Mouse (Mus musculus) embryonic facial prominence, embryonic 13.5 days (tissue): Measurements from ENCODE around the gene Rapgef1. TPM values are rescaled to one million over a fixed set of nuclear protein-coding genes. Genes with fewer than 3 reads are reported as not detected.

Source experiments
- ATAC-seq: fragments of 200-750 bp; cut with Nextera tagmentation; 2 replicates; pipeline ENCODE4 v1.8.0; 2017; ENCODE audit warnings: low read depth; ENCODE audit not compliant: insufficient number of reproducible peaks, insufficient read depth, low FRiP score, low TSS enrichment
- H3K27ac ChIP-seq: fragments of 300-500 bp; sonication (generic); 2 replicates; pipeline ENCODE4 v1.5.1; 2015; ENCODE audit warnings: moderate library complexity, mild to moderate bottlenecking, inconsistent platforms
- H3K27me3 ChIP-seq: fragments of 300-500 bp; sonication (generic); 2 replicates; pipeline ENCODE4 v1.6.1; 2015; ENCODE audit warnings: mild to moderate bottlenecking, inconsistent platforms
- H3K36me3 ChIP-seq: fragments of 300-500 bp; sonication (generic); 2 replicates; pipeline ENCODE4 v1.6.1; 2015; ENCODE audit warnings: mild to moderate bottlenecking, inconsistent platforms
- H3K4me1 ChIP-seq: fragments of 300-500 bp; sonication (generic); 2 replicates; pipeline ENCODE4 v1.6.1; 2015; ENCODE audit warnings: inconsistent platforms
- H3K4me2 ChIP-seq: fragments of 300-500 bp; sonication (generic); 2 replicates; pipeline ENCODE4 v1.6.1; 2015; ENCODE audit warnings: moderate library complexity, mild to moderate bottlenecking, inconsistent platforms
- H3K4me3 ChIP-seq: fragments of 300-500 bp; sonication (generic); 2 replicates; pipeline ENCODE4 v1.5.1; 2015; ENCODE audit warnings: mild to moderate bottlenecking, inconsistent platforms
- H3K9ac ChIP-seq: fragments of 300-500 bp; sonication (generic); 2 replicates; pipeline ENCODE4 v1.6.1; 2015; ENCODE audit warnings: mild to moderate bottlenecking, inconsistent platforms
- H3K9me3 ChIP-seq: fragments of 300-500 bp; sonication (generic); 2 replicates; pipeline ENCODE4 v1.6.1; 2016; ENCODE audit warnings: inconsistent platforms
- WGBS: fragments of 180-500 bp; shearing (Covaris S2); methylation state at CpG from one replicate; pipeline ENCODE4 v1.1.7; 2015; ENCODE audit warnings: mixed read lengths; 5-methylcytosine and 5-hydroxymethylcytosine counted together
- polyA plus RNA-seq: library from polyadenylated mRNA; unstranded; fragments of >200 nt; fragmentation: Nextera tagmentation; extraction: Ambion mirVana; gene quantifications from 2 replicates; pipeline ENCODE4 v1.2.1, GENCODE M21; 2015

Gene Rapgef1
- polyA plus RNA-seq, 1 experiment from 2014 or later: 14.4 TPM

DNA sequence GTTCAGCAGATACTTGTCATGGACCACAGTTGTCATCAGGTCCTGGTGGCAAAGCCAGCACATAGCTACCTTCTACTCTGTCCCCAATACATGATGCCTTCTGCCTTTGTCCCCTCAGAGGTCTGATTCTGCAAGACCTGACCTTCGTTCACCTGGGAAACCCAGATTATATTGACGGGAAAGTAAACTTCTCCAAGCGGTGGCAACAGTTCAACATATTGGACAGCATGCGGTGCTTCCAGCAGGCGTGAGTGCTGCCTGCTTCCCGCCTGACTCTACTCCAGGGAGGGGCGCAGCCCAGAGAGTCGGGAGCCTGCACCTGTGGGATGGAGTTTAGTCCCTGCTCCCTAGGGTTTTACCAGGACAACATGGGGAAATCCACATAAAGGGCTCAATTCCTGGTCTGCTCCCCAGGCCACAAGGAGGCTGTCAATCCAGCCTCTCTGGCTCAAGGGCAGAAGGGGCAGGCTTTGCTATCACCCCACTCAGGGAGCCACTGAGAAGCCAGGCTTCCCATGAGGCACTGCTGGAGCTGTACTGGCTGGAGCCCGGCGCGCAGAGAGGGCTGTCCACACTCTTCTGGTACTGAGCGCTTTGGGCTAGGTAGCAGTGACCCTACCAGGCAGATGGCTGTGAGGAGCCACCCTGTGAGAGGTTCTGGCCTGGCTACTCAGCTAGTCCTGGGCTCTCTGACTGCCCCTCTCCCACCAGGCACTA lies 117.8 kb downstream of the Rapgef1 start:
- H3K9me3 ChIP-seq: no peaks in the 10 kb centered on the region
- H3K27me3 ChIP-seq: no peaks in the 10 kb centered on the region
- WGBS: 89% methylated on average over 12 of the region's 12 CpGs
- H3K4me2 ChIP-seq: no peak overlapping the region
- peaks cover 80% of the 10 kb centered on the region for H3K36me3 ChIP-seq
- H3K9ac ChIP-seq: no peak overlapping the region
- H3K4me1 ChIP-seq: no peaks in the 10 kb centered on the region
- ATAC-seq: no peak
- no peak overlapping the region for H3K27ac ChIP-seq
- H3K4me3 ChIP-seq: no peak overlapping the region

DNA sequence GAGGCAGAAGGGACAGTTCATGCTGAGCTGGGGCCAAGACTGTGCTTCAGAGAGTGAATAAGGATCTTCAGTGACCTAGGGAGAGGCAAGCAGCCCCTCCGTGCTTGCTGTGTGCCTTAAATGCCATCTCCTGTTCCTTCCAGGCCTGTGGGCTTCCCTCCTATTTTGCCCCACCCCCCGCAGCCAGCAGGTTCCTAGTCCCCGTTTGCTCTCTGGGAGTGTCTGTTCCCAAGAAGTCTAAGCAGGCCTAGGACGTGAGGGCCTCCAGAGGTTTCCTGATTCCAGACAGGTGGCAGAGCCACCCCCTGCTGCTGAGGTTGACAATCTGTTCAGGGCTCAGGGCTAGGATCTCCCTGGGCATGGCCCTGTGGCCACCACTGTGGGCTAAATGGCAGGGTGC lies 119.3 kb downstream of the Rapgef1 start:
- Histone ChIP-seq H3K9me3 (no peaks in the 10 kb centered on the region), H3K36me3 (peaks cover 66% of the 10 kb centered on the region), H3K4me2 (no peak overlapping the region), H3K27ac (no peak overlapping the region; the same call in 1 of the 2 replicates), H3K9ac (no peak overlapping the region), H3K4me3 (no peak overlapping the region), H3K27me3 (no peaks in the 10 kb centered on the region), H3K4me1 (no peaks in the 10 kb centered on the region)
- 48% methylated on average over 4 of the region's 4 CpGs for WGBS
- ATAC-seq: no peak

DNA sequence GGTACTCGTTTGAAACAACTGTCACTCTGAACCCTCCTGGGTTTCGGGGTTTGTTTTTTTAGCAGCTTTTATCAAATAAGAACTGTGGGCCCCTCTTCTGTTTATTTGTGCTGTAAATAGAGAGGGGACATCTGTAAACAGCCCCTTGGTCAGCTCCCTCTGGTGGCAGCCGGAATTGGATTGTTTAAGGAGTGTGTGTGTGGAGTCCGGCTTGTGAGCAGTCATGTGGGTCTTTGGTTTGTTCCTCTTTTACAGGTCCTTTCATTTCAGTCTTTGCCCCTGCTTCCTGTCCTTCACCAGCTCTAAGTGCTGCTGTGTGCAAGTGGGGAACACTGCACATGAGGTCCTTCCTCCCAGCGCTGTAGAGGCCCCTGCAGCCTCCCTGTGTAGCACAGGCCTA lies 119.8 kb downstream of the Rapgef1 start:
- no peak; the same call in 1 of the 2 replicates for ATAC-seq
- WGBS: 75% methylated on average over 5 of the region's 5 CpGs
- H3K36me3 ChIP-seq: peaks cover 60% of the 10 kb centered on the region
- H3K9ac ChIP-seq: no peak overlapping the region
- H3K27ac ChIP-seq: no peak overlapping the region
- H3K27me3 ChIP-seq: no peaks in the 10 kb centered on the region
- no peaks in the 10 kb centered on the region for H3K4me1 ChIP-seq
- no peaks in the 10 kb centered on the region for H3K9me3 ChIP-seq
- H3K4me2 ChIP-seq: no peak overlapping the region
- H3K4me3 ChIP-seq: no peak overlapping the region

DNA sequence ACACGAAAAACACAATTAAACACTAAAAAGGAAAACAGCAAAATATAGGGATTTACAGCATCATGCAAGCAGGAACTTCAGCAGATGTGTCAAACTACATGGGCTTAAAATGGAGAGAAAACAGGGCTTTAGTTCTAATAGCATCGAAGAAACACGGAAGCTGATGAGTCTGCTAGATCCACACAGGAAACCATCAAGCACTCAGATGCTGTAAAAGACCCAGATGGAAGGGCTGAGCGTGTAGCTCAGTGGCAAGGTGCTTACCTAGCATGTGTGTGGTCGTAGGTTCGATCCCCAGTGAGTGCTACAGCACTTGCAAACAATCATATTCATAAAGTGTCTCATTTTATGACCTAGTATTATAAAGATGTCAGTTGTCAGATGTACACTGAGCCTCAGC lies 121.7 kb downstream of the Rapgef1 start:
- ATAC-seq: no peak
- Histone ChIP-seq H3K4me3 (no peak overlapping the region), H3K9me3 (no peaks in the 10 kb centered on the region), H3K4me2 (no peak overlapping the region), H3K36me3 (peaks cover 43% of the 10 kb centered on the region), H3K9ac (no peak overlapping the region), H3K27me3 (peaks cover 17% of the 10 kb centered on the region), H3K27ac (no peak overlapping the region), H3K4me1 (no peaks in the 10 kb centered on the region)
- WGBS: 97% methylated on average over 6 of the region's 6 CpGs

DNA sequence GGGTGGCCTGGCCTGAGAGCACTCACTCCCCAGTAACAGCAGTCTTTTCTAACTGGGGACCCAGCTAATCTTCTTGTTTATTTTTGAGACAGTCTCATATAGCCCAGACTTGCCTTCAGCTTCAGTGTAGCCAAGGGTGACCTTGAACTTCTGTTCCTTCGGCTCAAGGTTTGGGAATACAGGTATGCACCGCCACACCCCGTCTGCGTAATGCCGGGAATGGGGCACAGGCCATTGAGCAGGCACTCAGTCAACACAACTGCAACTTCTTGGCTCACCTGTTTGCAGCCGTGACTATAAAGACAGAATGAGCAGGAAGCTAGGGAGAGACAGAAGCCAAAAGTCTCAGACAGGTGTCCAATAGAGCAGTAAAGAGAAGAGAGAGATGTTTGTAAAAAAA lies 124.7 kb downstream of the Rapgef1 start:
- Histone ChIP-seq H3K36me3 (peaks cover 12% of the 10 kb centered on the region), H3K4me3 (no peak overlapping the region), H3K27ac (no peak overlapping the region), H3K4me2 (no peak overlapping the region), H3K4me1 (peaks cover 7% of the 10 kb centered on the region), H3K9ac (no peak overlapping the region), H3K27me3 (peaks cover 48% of the 10 kb centered on the region), H3K9me3 (no peaks in the 10 kb centered on the region)
- 88% methylated on average over 6 of the region's 6 CpGs for WGBS
- ATAC-seq: no peak

DNA sequence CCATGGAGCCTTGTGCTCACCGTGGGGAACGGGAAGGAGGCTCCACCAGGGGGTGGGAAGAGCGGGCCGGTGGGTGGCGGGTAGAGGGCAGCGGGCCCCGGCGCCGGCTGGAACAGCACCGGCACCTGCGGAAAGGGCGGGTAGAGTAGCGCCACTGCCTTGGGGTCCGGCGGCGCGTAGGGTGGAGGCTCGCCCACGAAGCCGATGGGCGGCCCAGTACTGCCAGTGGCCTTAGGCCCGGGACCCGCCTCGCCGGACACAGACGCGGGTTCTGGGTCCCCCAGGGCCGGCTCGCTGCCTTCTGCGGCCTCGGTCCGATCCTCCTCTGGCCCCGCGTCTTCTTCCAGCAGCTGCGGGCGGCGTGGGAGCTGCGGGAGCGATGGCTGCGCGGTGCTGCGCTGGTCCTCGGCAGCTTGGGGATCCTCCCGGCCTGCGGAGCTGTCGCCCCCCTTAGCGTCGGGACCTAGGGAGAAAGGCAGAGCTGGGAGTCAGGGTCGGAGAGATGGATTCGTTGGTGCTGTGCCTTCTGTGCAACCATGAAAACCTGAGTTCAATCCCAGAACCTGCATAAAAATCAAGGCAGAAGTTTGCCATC lies 127.8 kb downstream of the Rapgef1 start:
- Histone ChIP-seq H3K4me1 (peaks cover 18% of the 10 kb centered on the region), H3K4me2 (peak overlapping the region; percentile 66), H3K36me3 (no peaks in the 10 kb centered on the region), H3K27ac (no peak overlapping the region), H3K27me3 (peaks cover 77% of the 10 kb centered on the region), H3K4me3 (peak overlapping the region; percentile 36), H3K9me3 (no peaks in the 10 kb centered on the region; the same call in 1 of the 2 replicates), H3K9ac (peak overlapping the region; percentile 64)
- ATAC-seq: no peak
- WGBS: 5% methylated on average over 48 of the region's 50 CpGs

DNA sequence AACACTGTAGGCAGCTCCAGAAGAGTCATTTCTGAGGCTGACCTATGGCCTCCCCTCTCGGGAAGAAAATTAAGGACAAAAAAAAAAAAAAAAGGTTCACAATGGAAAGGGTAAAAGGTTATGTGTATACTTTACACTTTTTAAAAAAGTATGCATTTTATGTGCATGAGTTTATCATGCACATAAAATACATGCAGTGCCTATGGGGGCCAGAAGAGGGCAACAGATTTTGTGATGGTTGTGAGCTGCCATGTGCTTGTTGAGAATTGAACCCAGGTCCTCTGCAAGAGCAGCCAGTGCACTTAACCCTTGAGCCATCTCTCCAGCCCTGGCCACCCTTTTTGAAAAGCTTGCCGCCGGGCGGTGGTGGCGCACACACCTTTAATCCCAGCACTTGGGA lies 128.3 kb downstream of the Rapgef1 start:
- H3K4me2 ChIP-seq: 0 out of 2 replicates have a peak overlapping the region, but pooled peaks have one; percentile 66
- no peak for ATAC-seq
- H3K36me3 ChIP-seq: no peaks in the 10 kb centered on the region
- peaks cover 83% of the 10 kb centered on the region for H3K27me3 ChIP-seq
- H3K4me1 ChIP-seq: peaks cover 18% of the 10 kb centered on the region
- no peak overlapping the region for H3K27ac ChIP-seq
- H3K4me3 ChIP-seq: peak overlapping the region; percentile 36; the same call in 1 of the 2 replicates
- WGBS: 56% methylated on average over 5 of the region's 5 CpGs
- no peaks in the 10 kb centered on the region; the same call in 1 of the 2 replicates for H3K9me3 ChIP-seq
- H3K9ac ChIP-seq: no peak overlapping the region

DNA sequence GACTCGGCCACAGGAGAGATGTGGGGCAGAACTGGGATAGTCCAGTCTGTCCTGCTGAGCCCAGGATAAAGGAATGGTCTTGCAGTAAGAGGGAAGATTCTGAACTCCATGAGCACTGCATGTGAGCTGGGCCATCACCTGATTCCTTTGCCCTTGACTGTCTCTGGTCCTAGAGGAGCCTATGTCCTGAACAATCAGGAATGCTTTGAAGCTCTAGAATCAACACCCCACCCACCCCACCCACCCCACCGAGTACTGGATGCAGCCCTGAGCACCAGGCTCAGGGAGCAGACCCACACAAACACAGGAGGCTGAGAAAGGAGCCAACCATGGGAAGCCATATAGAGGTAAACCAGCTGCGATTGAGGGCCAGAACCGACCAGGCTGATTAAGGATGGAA lies 129.0 kb downstream of the Rapgef1 start:
- 79% methylated on average over 4 of the region's 4 CpGs for WGBS
- peaks cover 18% of the 10 kb centered on the region for H3K4me1 ChIP-seq
- H3K9me3 ChIP-seq: no peaks in the 10 kb centered on the region; the same call in 1 of the 2 replicates
- no peak overlapping the region for H3K9ac ChIP-seq
- H3K4me2 ChIP-seq: no peak overlapping the region
- no peak overlapping the region for H3K27ac ChIP-seq
- H3K27me3 ChIP-seq: peaks cover 89% of the 10 kb centered on the region
- H3K4me3 ChIP-seq: no peak overlapping the region
- H3K36me3 ChIP-seq: no peaks in the 10 kb centered on the region
- no peak for ATAC-seq

DNA sequence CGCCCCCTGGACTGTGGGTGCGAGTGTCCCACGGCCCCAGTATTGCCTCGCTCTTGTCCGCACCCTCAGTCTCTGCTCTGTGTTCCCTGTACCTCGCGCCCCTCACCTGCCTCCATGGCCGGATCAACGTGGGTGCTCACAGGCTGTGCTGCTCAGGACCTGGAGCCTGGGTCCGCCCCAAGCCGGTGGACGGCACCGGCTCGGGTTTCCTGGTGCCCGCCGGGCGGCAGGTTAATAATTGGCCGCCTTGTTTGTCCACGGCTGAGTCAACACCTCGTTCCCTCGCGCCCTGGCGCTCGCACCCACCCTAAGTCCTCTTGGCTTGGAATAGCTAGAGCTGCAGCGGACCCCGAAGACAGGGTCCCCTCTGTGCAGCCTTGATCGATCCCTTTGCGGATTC lies 132.0 kb downstream of the Rapgef1 start, which contains the start of gene Gm13420:
TSS of gene Gm13420 (minus strand) at position 189 of the 400 bp plus-strand sequence.
- Histone ChIP-seq H3K4me2 (peak within 1 kb of the TSS; percentile 31), H3K27me3 (peaks cover 73% of the 10 kb centered on the region), H3K4me1 (peaks cover 18% of the 10 kb centered on the region), H3K9me3 (no peaks in the 10 kb centered on the region; the same call in 1 of the 2 replicates), H3K9ac (0 out of 2 replicates have a peak within 1 kb of the TSS, but pooled peaks have one; percentile 22), H3K4me3 (0 out of 2 replicates have a peak within 1 kb of the TSS, but pooled peaks have one; percentile 9), H3K27ac (no peak within 1 kb of the TSS), H3K36me3 (no peaks in the 10 kb centered on the region)
- no peak for ATAC-seq
- 4% methylated on average over 28 of the region's 28 CpGs for WGBS

DNA sequence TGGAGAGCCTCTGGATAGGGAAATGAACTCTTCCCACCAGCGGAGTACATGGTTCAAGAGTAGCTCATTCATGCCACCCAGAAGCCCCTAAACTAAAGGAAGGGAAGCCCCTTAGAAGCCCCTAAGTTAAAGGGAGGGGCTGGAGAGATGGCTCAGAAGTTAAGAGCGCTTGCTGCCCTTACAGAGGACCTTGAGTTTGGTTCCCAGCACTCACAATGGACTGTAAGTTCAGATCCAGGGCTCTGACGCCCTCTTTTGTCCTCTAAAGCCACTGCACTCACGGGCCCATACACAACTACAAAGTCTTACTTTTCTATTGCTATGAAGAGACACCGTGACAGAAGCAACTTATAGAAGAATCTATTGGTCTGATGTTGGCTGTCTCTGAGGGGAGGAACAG lies 132.9 kb downstream of the Rapgef1 start:
- peaks cover 12% of the 10 kb centered on the region for H3K4me1 ChIP-seq
- no peak overlapping the region for H3K4me3 ChIP-seq
- WGBS: 85% methylated on average over 5 of the region's 5 CpGs
- no peaks in the 10 kb centered on the region; the same call in 1 of the 2 replicates for H3K9me3 ChIP-seq
- no peak for ATAC-seq
- no peaks in the 10 kb centered on the region for H3K36me3 ChIP-seq
- H3K27me3 ChIP-seq: peaks cover 64% of the 10 kb centered on the region
- H3K27ac ChIP-seq: no peak overlapping the region
- H3K9ac ChIP-seq: no peak overlapping the region
- no peak overlapping the region for H3K4me2 ChIP-seq

DNA sequence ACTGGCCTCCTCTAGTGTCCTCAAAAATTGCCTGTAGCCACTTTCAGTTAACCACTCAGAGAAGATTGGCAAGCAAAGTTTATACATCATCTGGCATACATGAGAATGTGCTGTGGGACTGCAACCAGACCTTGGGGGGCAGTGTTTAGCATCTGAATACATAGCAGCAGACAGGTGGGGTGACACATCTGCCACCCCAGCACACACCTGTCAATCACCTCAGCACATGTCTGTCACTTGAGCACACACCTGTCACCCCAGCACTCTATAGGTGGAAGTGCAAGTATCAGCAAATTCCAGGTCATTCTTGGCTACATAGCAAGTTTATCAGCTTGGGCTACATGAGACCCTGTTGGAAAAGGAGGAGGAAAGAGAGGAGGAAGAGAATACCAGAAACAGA lies 136.2 kb downstream of the Rapgef1 start:
- peaks cover 9% of the 10 kb centered on the region for H3K4me1 ChIP-seq
- ATAC-seq: no peak
- no peaks in the 10 kb centered on the region for H3K36me3 ChIP-seq
- no peak overlapping the region for H3K27ac ChIP-seq
- no peak overlapping the region for H3K4me2 ChIP-seq
- H3K4me3 ChIP-seq: no peak overlapping the region
- no peak overlapping the region for H3K9ac ChIP-seq
- H3K9me3 ChIP-seq: no peaks in the 10 kb centered on the region; the same call in 1 of the 2 replicates
- H3K27me3 ChIP-seq: peaks cover 32% of the 10 kb centered on the region

DNA sequence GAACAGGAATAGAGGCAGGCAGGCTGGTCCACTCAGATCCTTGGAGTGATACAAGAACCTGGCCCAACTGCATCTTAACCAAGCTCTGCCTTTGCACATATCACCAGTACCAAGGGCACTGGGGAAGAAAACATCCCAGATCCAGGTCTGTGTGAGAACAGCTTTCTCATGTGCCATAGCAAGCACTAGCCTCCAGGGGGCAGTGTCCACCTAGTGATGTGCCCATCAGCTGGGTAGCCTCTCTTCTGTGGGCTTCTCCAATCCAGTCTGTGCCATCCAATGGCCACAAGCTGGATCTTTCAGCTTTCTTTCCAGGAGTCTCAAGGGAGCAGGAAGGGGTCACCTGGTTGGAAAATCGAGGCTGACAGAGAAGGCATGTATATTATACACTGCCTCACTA lies 145.3 kb downstream of the Rapgef1 start:
- ATAC-seq: no peak
- no peak overlapping the region for H3K4me3 ChIP-seq
- no peaks in the 10 kb centered on the region for H3K9me3 ChIP-seq
- no peaks in the 10 kb centered on the region for H3K36me3 ChIP-seq
- no peak overlapping the region for H3K4me2 ChIP-seq
- H3K9ac ChIP-seq: no peak overlapping the region
- no peaks in the 10 kb centered on the region; the same call in 1 of the 2 replicates for H3K27me3 ChIP-seq
- no peaks in the 10 kb centered on the region for H3K4me1 ChIP-seq
- 0% methylated on average over 1 of the region's 1 CpGs for WGBS
- no peak overlapping the region for H3K27ac ChIP-seq
